Mouse (Mus musculus) small intestine, adult 2 months (tissue): Measurements from ENCODE around the gene Cnnm1. TPM values are rescaled to one million over a fixed set of nuclear protein-coding genes. Genes with fewer than 3 reads are reported as not detected.

Experiments used
- H3K27ac ChIP-seq: fragments of 200-500 bp; 2 replicates; pipeline ENCODE4 v1.5.1; 2012; ENCODE audit warnings: low read depth, low read length, control low read depth, inconsistent platforms; ENCODE audit not compliant: insufficient read depth
- H3K27me3 ChIP-seq: fragments of 200-500 bp; 2 replicates; pipeline ENCODE4 v1.6.1; 2012; ENCODE audit warnings: mild to moderate bottlenecking, moderate library complexity, low read length, inconsistent platforms; ENCODE audit not compliant: control insufficient read depth, insufficient read depth
- H3K36me3 ChIP-seq: fragments of 200-500 bp; 2 replicates; pipeline ENCODE4 v1.6.1; 2012; ENCODE audit warnings: mild to moderate bottlenecking, low read length, control low read depth, inconsistent platforms; ENCODE audit not compliant: control insufficient read depth, insufficient read depth
- H3K4me1 ChIP-seq: fragments of 200-500 bp; 2 replicates; pipeline ENCODE4 v1.6.1; 2012; ENCODE audit warnings: low read length, inconsistent platforms, mixed read lengths; ENCODE audit not compliant: control insufficient read depth, insufficient read depth, insufficient read length
- H3K4me3 ChIP-seq: fragments of 200-500 bp; 2 replicates; pipeline ENCODE4 v1.5.1; 2012; ENCODE audit warnings: low read depth, mild to moderate bottlenecking, control low read depth, inconsistent platforms, low read length, moderate library complexity
- CTCF ChIP-seq: fragments of 200-500 bp; IDR thresholded peaks from 2 replicates; pipeline ENCODE4 v1.5.1; 2012; ENCODE audit warnings: low read depth, mild to moderate bottlenecking, control low read depth, inconsistent platforms, low read length, moderate library complexity, mixed read lengths; ENCODE audit not compliant: insufficient replicate concordance, insufficient read length; ENCODE audit errors: extremely low read depth
- POLR2A ChIP-seq: fragments of 200-500 bp; IDR thresholded peaks from 2 replicates; pipeline ENCODE4 v1.6.1; 2012; ENCODE audit warnings: low read depth, mild to moderate bottlenecking, control low read depth, inconsistent platforms, low read length, moderate library complexity
- WGBS: fragments of 180-500 bp; shearing (Covaris S2); methylation state at CpG from one replicate; pipeline ENCODE4 v1.1.7; 2018; 5-methylcytosine and 5-hydroxymethylcytosine counted together
- polyA plus RNA-seq: library from polyadenylated mRNA; depleted of rRNA; stranded (reverse); fragments of >200 nt; gene quantifications from 2 replicates; pipeline ENCODE4 v1.2.3, GENCODE M21; 2012

Gene Cnnm1
- polyA plus RNA-seq, 1 experiment: 0.55 TPM

GRCm38 (mm10) chr19:43452176-43452575 lies 11.9 kb downstream of the Cnnm1 start:
- TF ChIP-seq CTCF: no peak
- Histone ChIP-seq H3K27ac (no peak overlapping the region), H3K27me3 (no peaks in the 10 kb centered on the region), H3K4me1 (peaks cover 2% of the 10 kb centered on the region; the same call in 1 of the 2 replicates), H3K36me3 (no peaks in the 10 kb centered on the region), H3K4me3 (no peak overlapping the region)
- 85% methylated on average over 5 of the region's 5 CpGs for WGBS

- H3K4me3 ChIP-seq: no peak overlapping the region
- H3K27ac ChIP-seq: no peak overlapping the region
- no peaks in the 10 kb centered on the region for H3K27me3 ChIP-seq
- 24% methylated on average over 4 of the region's 4 CpGs for WGBS
- no peaks in the 10 kb centered on the region for H3K36me3 ChIP-seq
- no peak for TF ChIP-seq CTCF
- TF ChIP-seq POLR2A: no peak
- peaks cover 2% of the 10 kb centered on the region; the same call in 1 of the 2 replicates for H3K4me1 ChIP-seq
Measured at GRCm38 (mm10) chr19:43453025-43453424, 12.8 kb downstream of the Cnnm1 start.

GRCm38 (mm10) chr19:43459948-43460347 lies 19.7 kb downstream of the Cnnm1 start:
- Histone ChIP-seq H3K27ac (no peak overlapping the region), H3K4me3 (no peak overlapping the region), H3K4me1 (peaks cover 3% of the 10 kb centered on the region; the same call in 1 of the 2 replicates), H3K36me3 (no peaks in the 10 kb centered on the region), H3K27me3 (no peaks in the 10 kb centered on the region)
- 80% methylated on average over 4 of the region's 4 CpGs for WGBS
- TF ChIP-seq CTCF: no peak
- TF ChIP-seq POLR2A: no peak

GRCm38 (mm10) chr19:43460481-43460880 lies 20.2 kb downstream of the Cnnm1 start:
- WGBS: 94% methylated on average over 12 of the region's 12 CpGs
- peaks cover 6% of the 10 kb centered on the region; the same call in 1 of the 2 replicates for H3K4me1 ChIP-seq
- no peaks in the 10 kb centered on the region for H3K36me3 ChIP-seq
- H3K4me3 ChIP-seq: no peak overlapping the region
- no peaks in the 10 kb centered on the region for H3K27me3 ChIP-seq
- TF ChIP-seq CTCF (no peak), POLR2A (no peak)
- no peak overlapping the region for H3K27ac ChIP-seq

- Histone ChIP-seq H3K27me3 (no peaks in the 10 kb centered on the region), H3K4me3 (no peak overlapping the region), H3K4me1 (peaks cover 6% of the 10 kb centered on the region; the same call in 1 of the 2 replicates), H3K27ac (no peak overlapping the region), H3K36me3 (no peaks in the 10 kb centered on the region)
- TF ChIP-seq POLR2A (no peak), CTCF (no peak)
- WGBS: 87% methylated on average over 3 of the region's 3 CpGs
Measured at GRCm38 (mm10) chr19:43462141-43462540, 21.9 kb downstream of the Cnnm1 start.

- Histone ChIP-seq H3K4me1 (peaks cover 6% of the 10 kb centered on the region; the same call in 1 of the 2 replicates), H3K36me3 (no peaks in the 10 kb centered on the region), H3K27ac (no peak overlapping the region), H3K27me3 (no peaks in the 10 kb centered on the region), H3K4me3 (no peak overlapping the region)
- 37% methylated on average over 7 of the region's 7 CpGs for WGBS
- TF ChIP-seq POLR2A: no peak
- TF ChIP-seq CTCF: no peak
Measured at GRCm38 (mm10) chr19:43463546-43464293, 23.5 kb downstream of the Cnnm1 start.

GRCm38 (mm10) chr19:43464294-43464687 lies 24.1 kb downstream of the Cnnm1 start:
- 49% methylated on average over 3 of the region's 3 CpGs for WGBS
- no peaks in the 10 kb centered on the region for H3K36me3 ChIP-seq
- TF ChIP-seq CTCF (no peak), POLR2A (no peak)
- peaks cover 6% of the 10 kb centered on the region; the same call in 1 of the 2 replicates for H3K4me1 ChIP-seq
- no peak overlapping the region for H3K4me3 ChIP-seq
- H3K27me3 ChIP-seq: no peaks in the 10 kb centered on the region
- no peak overlapping the region for H3K27ac ChIP-seq
